Mouse (Mus musculus) CH12.LX (cell line): ENCODE measurements at regions not wholly inside any gene's neighbourhood (a gene's known extent, or its start where the extent isn't known, plus 50 kb on each side); places are given as distances from the start of the nearest gene placed in this dataset.

Experiments
- DNase-seq: peaks from one replicate; pipeline ENCODE4 v3.0.0-alpha.2; 2013; ENCODE audit errors: extremely low read depth
- H3K27ac ChIP-seq: 2 replicates; pipeline ENCODE4 v1.5.1; 2012; ENCODE audit warnings: low read depth, mild to moderate bottlenecking, control low read depth, moderate library complexity; ENCODE audit not compliant: insufficient read depth
- H3K27me3 ChIP-seq: replicated peaks from 2 replicates; pipeline ENCODE3; 2012; ENCODE audit warnings: inconsistent platforms
- H3K36me3 ChIP-seq, 2 experiments: replicated peaks in 1 of 2; 2 replicates each; pipeline versions ENCODE3 to v1.6.1; 2012; ENCODE audit warnings: inconsistent platforms in 1 of 2, low read length in 1 of 2, mild to moderate bottlenecking in 1 of 2, mixed read lengths in 1 of 2, moderate library complexity in 1 of 2; ENCODE audit not compliant: control insufficient read depth in 1 of 2, insufficient read depth in 1 of 2
- H3K4me1 ChIP-seq, 2 experiments: 2 replicates each; pipeline ENCODE4 v1.6.1; 2012; ENCODE audit warnings: inconsistent platforms in 1 of 2, moderate library complexity in 1 of 2; ENCODE audit not compliant: insufficient read depth in 2 of 2, control insufficient read depth in 1 of 2
- H3K4me2 ChIP-seq: 2 replicates; pipeline ENCODE4 v1.6.1; 2012; ENCODE audit warnings: low read depth, mild to moderate bottlenecking, control low read depth; ENCODE audit not compliant: poor library complexity, insufficient read depth, severe bottlenecking
- H3K4me3 ChIP-seq, 3 experiments: fragments of 150-350 bp in 1 of 3; sonication (generic) in 1 of 3; replicated peaks in 1 of 3; 2 replicates each; pipeline versions ENCODE3 to v1.5.1; 2011 to 2012; ENCODE audit warnings: low read depth in 2 of 3, low read length in 2 of 3, mild to moderate bottlenecking in 2 of 3, moderate library complexity in 2 of 3, control low read depth in 1 of 3, improper control_type of control experiment in 1 of 3, inconsistent platforms in 1 of 3, mixed read lengths in 1 of 3; ENCODE audit not compliant: poor library complexity in 1 of 3
- H3K79me2 ChIP-seq: replicated peaks from 2 replicates; pipeline ENCODE4 v1.6.1; 2012; ENCODE audit warnings: mild to moderate bottlenecking, moderate library complexity; ENCODE audit not compliant: control insufficient read depth, poor library complexity, insufficient read depth, severe bottlenecking; ENCODE audit errors: extremely low read depth
- H3K9ac ChIP-seq: 2 replicates; pipeline ENCODE4 v1.6.1; 2012; ENCODE audit warnings: low read depth, mild to moderate bottlenecking, control low read depth, moderate library complexity; ENCODE audit not compliant: insufficient read depth
- H3K9me3 ChIP-seq: replicated peaks from 2 replicates; pipeline ENCODE3; 2012; ENCODE audit warnings: low read length, inconsistent platforms, mixed read lengths
- BHLHE40 ChIP-seq: IDR thresholded peaks from 2 replicates; pipeline ENCODE4 v1.6.1; 2011; ENCODE audit warnings: mild to moderate bottlenecking, low read depth, low read length, improper control_type of control experiment
- CHD2 ChIP-seq: IDR thresholded peaks from 2 replicates; pipeline ENCODE4 v1.6.1; 2011; ENCODE audit warnings: low read length, improper control_type of control experiment
- CTCF ChIP-seq, 2 experiments: IDR thresholded peaks in 1 of 2; conservative IDR thresholded peaks in 1 of 2; 2 replicates each; pipeline ENCODE4 v1.5.1; 2011 to 2012; ENCODE audit warnings: low read depth in 2 of 2, low read length in 2 of 2, improper control_type of control experiment in 1 of 2, inconsistent platforms in 1 of 2, mild to moderate bottlenecking in 1 of 2, moderate library complexity in 1 of 2
- E2F4 ChIP-seq: IDR thresholded peaks from 2 replicates; pipeline ENCODE4 v1.6.1; 2011; ENCODE audit warnings: low read depth, low read length, improper control_type of control experiment; ENCODE audit not compliant: insufficient replicate concordance
- ETS1 ChIP-seq: conservative IDR thresholded peaks from 2 replicates; pipeline ENCODE4 v1.6.1; 2012; ENCODE audit warnings: low read depth, mild to moderate bottlenecking, inconsistent platforms, low read length, improper control_type of control experiment, moderate library complexity
- IRF4 ChIP-seq: IDR thresholded peaks from 2 replicates; pipeline ENCODE4 v1.6.1; 2014; ENCODE audit warnings: low read depth, mild to moderate bottlenecking, inconsistent platforms, low read length, improper control_type of control experiment
- JUN ChIP-seq: IDR thresholded peaks from 2 replicates; pipeline ENCODE4 v1.6.1; 2011; ENCODE audit warnings: low read depth, mild to moderate bottlenecking, low read length, improper control_type of control experiment, moderate library complexity; ENCODE audit not compliant: insufficient read depth
- MAFK ChIP-seq: IDR thresholded peaks from 2 replicates; pipeline ENCODE4 v1.6.1; 2011; ENCODE audit warnings: low read length, improper control_type of control experiment; ENCODE audit not compliant: insufficient replicate concordance
- MXI1 ChIP-seq: IDR thresholded peaks from 2 replicates; pipeline ENCODE4 v1.6.1; 2011; ENCODE audit warnings: mild to moderate bottlenecking, low read depth, low read length, improper control_type of control experiment
- NRF1 ChIP-seq: IDR thresholded peaks from 2 replicates; pipeline ENCODE4 v1.6.1; 2014; ENCODE audit warnings: low read depth, mild to moderate bottlenecking, inconsistent platforms, low read length, improper control_type of control experiment, moderate library complexity
- PAX5 ChIP-seq: IDR thresholded peaks from 2 replicates; pipeline ENCODE4 v1.6.1; 2012; ENCODE audit warnings: low read length, inconsistent platforms, mixed read lengths
- POLR2A ChIP-seq: IDR thresholded peaks from 2 replicates; pipeline ENCODE4 v1.6.1; 2011; ENCODE audit warnings: low read depth, mild to moderate bottlenecking, improper control_type of control experiment, low read length
- POLR2AphosphoS2 ChIP-seq: IDR thresholded peaks from 2 replicates; pipeline ENCODE4 v1.6.1; 2011; ENCODE audit warnings: low read depth, low read length, improper control_type of control experiment
- RAD21 ChIP-seq: IDR thresholded peaks from 2 replicates; pipeline ENCODE4 v1.6.1; 2011; ENCODE audit warnings: low read depth, mild to moderate bottlenecking, low read length, improper control_type of control experiment, moderate library complexity
- TBP ChIP-seq: conservative IDR thresholded peaks from 2 replicates; pipeline ENCODE4 v1.6.1; 2011; ENCODE audit warnings: low read depth, low read length, improper control_type of control experiment
- UBTF ChIP-seq: IDR thresholded peaks from 2 replicates; pipeline ENCODE4 v1.6.1; 2012; ENCODE audit warnings: low read depth, mild to moderate bottlenecking, inconsistent platforms, low read length, improper control_type of control experiment, moderate library complexity
- ZC3H11A ChIP-seq: IDR thresholded peaks from 2 replicates; pipeline ENCODE4 v1.6.1; 2012; ENCODE audit warnings: low read depth, mild to moderate bottlenecking, inconsistent platforms, low read length, improper control_type of control experiment
- ZKSCAN1 ChIP-seq: IDR thresholded peaks from 2 replicates; pipeline ENCODE4 v1.6.1; 2012; ENCODE audit warnings: low read depth, inconsistent platforms, low read length, improper control_type of control experiment, borderline replicate concordance
- ZNF384 ChIP-seq: IDR thresholded peaks from 2 replicates; pipeline ENCODE4 v1.6.1; 2012; ENCODE audit warnings: low read depth, low read length, improper control_type of control experiment, inconsistent platforms
- dilution Hi-C: fragments of 300-500 bp; cut with MboI; formaldehyde crosslinking; loops from 2 replicates; pipeline ENCODE4 v1.14.3; 2020; ENCODE audit warnings: low sequenced_read_pairs; ENCODE audit not compliant: extremely low pct_unique_long_range_greater_than_20kb, extremely low pct_ligation_motif_present
- in situ Hi-C: fragments of 300-500 bp; cut with MboI; formaldehyde crosslinking; loops from 3 replicates; pipeline ENCODE4 v1.14.3; 2019; ENCODE audit warnings: low sequenced_read_pairs, low pct_ligation_motif_present, low pct_unique_long_range_greater_than_20kb, mixed read lengths

GRCm38 (mm10) chr9:31687686-31688397 is 223.6 kb upstream of the Tmem45b start:
- Histone ChIP-seq H3K36me3 (no peaks in the 10 kb centered on the region), H3K4me2 (peak overlapping the region; percentile 97), H3K9ac (no peak overlapping the region)
- in situ Hi-C loops: no loop called here
- dilution Hi-C loops: no loop called here
- peak; percentile 65 for DNase-seq
- TF ChIP-seq IRF4 (peak; percentile 43; the same call in 1 of the 2 replicates), TBP (no peak), UBTF (no peak), NRF1 (peak; percentile 62), BHLHE40 (peak; percentile 62)
- TF ChIP-seq, all 38 proteins: peak for 3
- no peak overlapping the region for H3K27ac ChIP-seq
- no peak overlapping the region for H3K4me3 ChIP-seq
- H3K27me3 ChIP-seq: no peaks in the 10 kb centered on the region
- H3K9me3 ChIP-seq: no peaks in the 10 kb centered on the region
- H3K4me1 ChIP-seq: peaks cover 0 to 24% of the 10 kb centered on the region in 2 experiments; a peak in 2 of 4 replicates
- no peaks in the 10 kb centered on the region for H3K79me2 ChIP-seq

- in situ Hi-C loops: no loop called here
- Histone ChIP-seq H3K27ac (no peak overlapping the region), H3K9me3 (no peaks in the 10 kb centered on the region), H3K36me3 (no peaks in the 10 kb centered on the region), H3K27me3 (no peaks in the 10 kb centered on the region), H3K4me1 (peaks cover 0 to 24% of the 10 kb centered on the region in 2 experiments; a peak in 2 of 4 replicates), H3K4me3 (no peak overlapping the region), H3K9ac (no peak overlapping the region), H3K79me2 (no peaks in the 10 kb centered on the region), H3K4me2 (no peak overlapping the region)
- dilution Hi-C loops: no loop called here
- DNase-seq: no peak
- TF ChIP-seq IRF4 (no peak), ETS1 (no peak), BHLHE40 (no peak), POLR2A (no peak), POLR2AphosphoS2 (no peak), CTCF (conservative IDR thresholded peaks at IDR 0.05 in 1 of 2, IDR thresholded peaks at IDR 0.05 in 1 of 2; ENCODE audit: low read depth in 2 of 2, low read length in 2 of 2) (no peak), TBP (no peak), MXI1 (no peak), PAX5 (no peak), E2F4 (no peak), ZC3H11A (no peak), JUN (no peak), ZNF384 (no peak), UBTF (no peak), RAD21 (no peak), NRF1 (no peak), MAFK (no peak), CHD2 (no peak), ZKSCAN1 (no peak)
Observed at GRCm38 (mm10) chr9:31686466-31686865, 222.2 kb upstream of the Tmem45b start.
